Mouse (Mus musculus): ENCODE measurements at regions not wholly inside any gene's neighbourhood (a gene's known extent, or its start where the extent isn't known, plus 50 kb on each side); places are given as distances from the start of the nearest gene placed in this dataset.

- in situ Hi-C loops (cut with MboI; ENCODE audit: low pct_unique_long_range_greater_than_20kb in 1 of 2, low sequenced_read_pairs in 2 of 2, unreplicated experiment in 1 of 2) = no loop called here
These were observed 212.9 kb downstream of the Car2 start for GRCm38 (mm10) chr3:15098981-15099380.

GRCm38 (mm10) chr3:15105627-15106026, 219.6 kb downstream of the Car2 start:
- in situ Hi-C loops (cut with MboI; ENCODE audit: low pct_unique_long_range_greater_than_20kb in 1 of 2, low sequenced_read_pairs in 2 of 2, unreplicated experiment in 1 of 2) = no loop called here

- in situ Hi-C loops (cut with MboI; ENCODE audit: low pct_unique_long_range_greater_than_20kb in 1 of 2, low sequenced_read_pairs in 2 of 2, unreplicated experiment in 1 of 2) = no loop called here
These were observed 220.2 kb downstream of the Car2 start for GRCm38 (mm10) chr3:15106281-15106680.

GRCm38 (mm10) chr3:15107301-15107700, 221.2 kb downstream of the Car2 start:
- in situ Hi-C loops (cut with MboI; ENCODE audit: low pct_unique_long_range_greater_than_20kb in 1 of 2, low sequenced_read_pairs in 2 of 2, unreplicated experiment in 1 of 2) = no loop called here

GRCm38 (mm10) chr3:15108239-15108934, 222.3 kb downstream of the Car2 start:
- in situ Hi-C loops (cut with MboI; ENCODE audit: low pct_unique_long_range_greater_than_20kb in 1 of 2, low sequenced_read_pairs in 2 of 2, unreplicated experiment in 1 of 2) = no loop called here

GRCm38 (mm10) chr3:15110037-15110748, 221.9 kb downstream of the Gm9733 start:
- in situ Hi-C loops (cut with MboI; ENCODE audit: low pct_unique_long_range_greater_than_20kb in 1 of 2, low sequenced_read_pairs in 2 of 2, unreplicated experiment in 1 of 2) = no loop called here

GRCm38 (mm10) chr3:15112177-15112838, 219.8 kb downstream of the Gm9733 start:
- in situ Hi-C loops (cut with MboI; ENCODE audit: low pct_unique_long_range_greater_than_20kb in 1 of 2, low sequenced_read_pairs in 2 of 2, unreplicated experiment in 1 of 2) = no loop called here

- in situ Hi-C loops (cut with MboI; ENCODE audit: low pct_unique_long_range_greater_than_20kb in 1 of 2, low sequenced_read_pairs in 2 of 2, unreplicated experiment in 1 of 2) = no loop called here
These were observed 213.3 kb downstream of the Gm9733 start for GRCm38 (mm10) chr3:15118634-15119356.

- in situ Hi-C loops (cut with MboI; ENCODE audit: low pct_unique_long_range_greater_than_20kb in 1 of 2, low sequenced_read_pairs in 2 of 2, unreplicated experiment in 1 of 2) = no loop called here
These were observed 205.4 kb downstream of the Gm9733 start for GRCm38 (mm10) chr3:15126736-15127135.

GRCm38 (mm10) chr3:15128370-15128769, 203.7 kb downstream of the Gm9733 start:
- in situ Hi-C loops (cut with MboI; ENCODE audit: low pct_unique_long_range_greater_than_20kb in 1 of 2, low sequenced_read_pairs in 2 of 2, unreplicated experiment in 1 of 2) = no loop called here

- in situ Hi-C loops (cut with MboI; ENCODE audit: low pct_unique_long_range_greater_than_20kb in 1 of 2, low sequenced_read_pairs in 2 of 2, unreplicated experiment in 1 of 2) = no loop called here
These were observed 203.1 kb downstream of the Gm9733 start for GRCm38 (mm10) chr3:15128960-15129359.

GRCm38 (mm10) chr3:15129729-15130369, 202.3 kb downstream of the Gm9733 start:
- in situ Hi-C loops (cut with MboI; ENCODE audit: low pct_unique_long_range_greater_than_20kb in 1 of 2, low sequenced_read_pairs in 2 of 2, unreplicated experiment in 1 of 2) = no loop called here

GRCm38 (mm10) chr3:15132136-15132535, 200.0 kb downstream of the Gm9733 start:
- in situ Hi-C loops (cut with MboI; ENCODE audit: low pct_unique_long_range_greater_than_20kb in 1 of 2, low sequenced_read_pairs in 2 of 2, unreplicated experiment in 1 of 2) = no loop called here

- in situ Hi-C loops (cut with MboI; ENCODE audit: low pct_unique_long_range_greater_than_20kb in 1 of 2, low sequenced_read_pairs in 2 of 2, unreplicated experiment in 1 of 2) = no loop called here
These were observed 192.6 kb downstream of the Gm9733 start for GRCm38 (mm10) chr3:15139550-15139949.

- in situ Hi-C loops (cut with MboI; ENCODE audit: low pct_unique_long_range_greater_than_20kb in 1 of 2, low sequenced_read_pairs in 2 of 2, unreplicated experiment in 1 of 2) = no loop called here
These were observed 178.4 kb downstream of the Gm9733 start for GRCm38 (mm10) chr3:15153710-15154109.

- in situ Hi-C loops (cut with MboI; ENCODE audit: low pct_unique_long_range_greater_than_20kb in 1 of 2, low sequenced_read_pairs in 2 of 2, unreplicated experiment in 1 of 2) = no loop called here
These were observed 177.9 kb downstream of the Gm9733 start for GRCm38 (mm10) chr3:15154153-15154552.

- in situ Hi-C loops (cut with MboI; ENCODE audit: low pct_unique_long_range_greater_than_20kb in 1 of 2, low sequenced_read_pairs in 2 of 2, unreplicated experiment in 1 of 2) = no loop called here
These were observed 175.4 kb downstream of the Gm9733 start for GRCm38 (mm10) chr3:15156681-15157080.

GRCm38 (mm10) chr3:15157842-15158241, 174.3 kb downstream of the Gm9733 start:
- in situ Hi-C loops (cut with MboI; ENCODE audit: low pct_unique_long_range_greater_than_20kb in 1 of 2, low sequenced_read_pairs in 2 of 2, unreplicated experiment in 1 of 2) = no loop called here

Measured in mouse embryonic stem cell (cell line).